Mouse (Mus musculus) thymus, adult 2 months (tissue): ENCODE measurements at regions not wholly inside any gene's neighbourhood (a gene's known extent, or its start where the extent isn't known, plus 50 kb on each side); places are given as distances from the start of the nearest gene placed in this dataset.

Experiments
- CTCF ChIP-seq: fragments of 200-500 bp; IDR thresholded peaks from 2 replicates; pipeline ENCODE4 v1.5.1; 2012; ENCODE audit warnings: mild to moderate bottlenecking, control low read depth, low read length, moderate library complexity, borderline replicate concordance; ENCODE audit not compliant: control insufficient read depth, poor library complexity, insufficient read depth; ENCODE audit errors: extremely low read depth
- POLR2A ChIP-seq: fragments of 200-500 bp; IDR thresholded peaks from 2 replicates; pipeline ENCODE4 v1.6.1; 2012; ENCODE audit warnings: mild to moderate bottlenecking, low read length, control low read depth, moderate library complexity; ENCODE audit not compliant: control insufficient read depth, poor library complexity, insufficient read depth; ENCODE audit errors: extremely low read depth

DNA sequence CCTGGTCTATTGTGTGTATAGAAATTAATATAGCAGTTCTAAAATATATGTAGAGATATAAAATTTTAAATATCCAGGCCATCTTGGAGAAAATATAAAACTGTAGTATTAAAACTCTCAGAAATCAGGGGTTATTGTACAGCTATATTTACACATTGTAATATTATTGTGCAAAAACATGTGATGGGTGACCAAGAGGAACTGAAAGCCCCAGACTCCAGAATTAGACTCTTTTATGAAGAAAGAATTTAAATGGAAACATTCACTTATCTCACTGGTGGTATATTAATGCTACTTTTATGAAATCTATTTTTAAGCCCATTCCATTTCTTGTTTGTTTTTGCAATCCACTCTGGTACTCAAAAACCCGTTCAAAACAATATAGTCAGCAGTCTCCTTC, 130.5 kb downstream of the P2ry1 start:
- TF ChIP-seq CTCF (no peak), POLR2A (no peak)
